Mouse (Mus musculus): ENCODE data around the gene Tcf7. TPM values are rescaled to one million over a fixed set of nuclear protein-coding genes. Genes with fewer than 3 reads are reported as not detected.

The Tcf7 gene
- polyA plus RNA-seq (2015; fragmentation: Nextera tagmentation; extraction: Ambion mirVana), result 2.2 and 2.3 TPM in 2 replicates

GRCm38 (mm10) chr11:52282774-52283595, at the start of gene Tcf7:
TSS of gene Tcf7 (minus strand) at chr11:52283014.
- H3K27ac ChIP-seq, result no peak within 1 kb of the TSS
- H3K9ac ChIP-seq, result peak within 1 kb of the TSS; percentile 73
- H3K36me3 ChIP-seq (ENCODE audit: poor library complexity, severe bottlenecking), result no peaks in the 10 kb centered on the region
- H3K9me3 ChIP-seq (replicated peaks), result no peaks in the 10 kb centered on the region
- peak; percentile 81 for ATAC-seq
- peak within 1 kb of the TSS; percentile 91 for H3K4me2 ChIP-seq
- H3K27me3 ChIP-seq, result peaks cover 52% of the 10 kb centered on the region
- WGBS, result under 1% methylated on average over 91 of the region's 97 CpGs
- peaks cover 38% of the 10 kb centered on the region for H3K4me1 ChIP-seq
- peak within 1 kb of the TSS; percentile 61 for H3K4me3 ChIP-seq

GRCm38 (mm10) chr11:52327313-52327712, 44.5 kb upstream of the Tcf7 start:
- WGBS, result 55% methylated on average over 3 of the region's 3 CpGs
- Histone ChIP-seq H3K27ac (no peak overlapping the region), H3K27me3 (no peaks in the 10 kb centered on the region), H3K36me3 (ENCODE audit: poor library complexity, severe bottlenecking) (no peaks in the 10 kb centered on the region), H3K9ac (no peak overlapping the region), H3K4me2 (no peak overlapping the region), H3K4me3 (no peak overlapping the region), H3K9me3 (replicated peaks) (no peaks in the 10 kb centered on the region), H3K4me1 (peaks cover 2% of the 10 kb centered on the region; the same call in 1 of the 2 replicates)
- no peak for ATAC-seq

GRCm38 (mm10) chr11:52324442-52325367, 41.9 kb upstream of the Tcf7 start:
- no peak for ATAC-seq
- Histone ChIP-seq H3K9ac (no peak overlapping the region), H3K4me3 (no peak overlapping the region), H3K36me3 (ENCODE audit: poor library complexity, severe bottlenecking) (no peaks in the 10 kb centered on the region), H3K4me1 (no peaks in the 10 kb centered on the region), H3K9me3 (replicated peaks) (no peaks in the 10 kb centered on the region), H3K4me2 (no peak overlapping the region), H3K27ac (no peak overlapping the region), H3K27me3 (no peaks in the 10 kb centered on the region)
- WGBS, result 58% methylated on average over 23 of the region's 23 CpGs

GRCm38 (mm10) chr11:52321540-52321939, 38.7 kb upstream of the Tcf7 start:
- Histone ChIP-seq H3K27me3 (no peaks in the 10 kb centered on the region), H3K4me3 (no peak overlapping the region), H3K36me3 (ENCODE audit: poor library complexity, severe bottlenecking) (no peaks in the 10 kb centered on the region), H3K4me2 (no peak overlapping the region), H3K27ac (no peak overlapping the region), H3K9ac (no peak overlapping the region), H3K9me3 (replicated peaks) (no peaks in the 10 kb centered on the region), H3K4me1 (no peaks in the 10 kb centered on the region)
- no peak for ATAC-seq
- 74% methylated on average over 3 of the region's 3 CpGs for WGBS

GRCm38 (mm10) chr11:52320529-52320928, 37.7 kb upstream of the Tcf7 start:
- Histone ChIP-seq H3K9me3 (replicated peaks) (no peaks in the 10 kb centered on the region), H3K4me1 (no peaks in the 10 kb centered on the region), H3K36me3 (ENCODE audit: poor library complexity, severe bottlenecking) (no peaks in the 10 kb centered on the region), H3K9ac (no peak overlapping the region), H3K27ac (no peak overlapping the region), H3K4me3 (no peak overlapping the region), H3K4me2 (no peak overlapping the region), H3K27me3 (no peaks in the 10 kb centered on the region)
- WGBS, result 89% methylated on average over 4 of the region's 4 CpGs
- no peak for ATAC-seq

GRCm38 (mm10) chr11:52319664-52320063, 36.9 kb upstream of the Tcf7 start:
- Histone ChIP-seq H3K9me3 (replicated peaks) (no peaks in the 10 kb centered on the region), H3K4me2 (no peak overlapping the region), H3K4me1 (no peaks in the 10 kb centered on the region), H3K4me3 (no peak overlapping the region), H3K27me3 (peaks cover 8% of the 10 kb centered on the region; the same call in 1 of the 2 replicates), H3K27ac (no peak overlapping the region), H3K36me3 (ENCODE audit: poor library complexity, severe bottlenecking) (no peaks in the 10 kb centered on the region), H3K9ac (no peak overlapping the region)
- 86% methylated on average over 4 of the region's 4 CpGs for WGBS
- ATAC-seq, result no peak

GRCm38 (mm10) chr11:52318445-52318844, 35.6 kb upstream of the Tcf7 start:
- no peak overlapping the region for H3K4me2 ChIP-seq
- peaks cover 19% of the 10 kb centered on the region for H3K27me3 ChIP-seq
- H3K4me3 ChIP-seq, result no peak overlapping the region
- H3K9ac ChIP-seq, result no peak overlapping the region
- no peak for ATAC-seq
- H3K36me3 ChIP-seq (ENCODE audit: poor library complexity, severe bottlenecking), result no peaks in the 10 kb centered on the region
- no peaks in the 10 kb centered on the region for H3K9me3 ChIP-seq (replicated peaks)
- H3K4me1 ChIP-seq, result no peaks in the 10 kb centered on the region
- 84% methylated on average over 13 of the region's 13 CpGs for WGBS
- no peak overlapping the region for H3K27ac ChIP-seq

GRCm38 (mm10) chr11:52314102-52314793, 31.4 kb upstream of the Tcf7 start:
- Histone ChIP-seq H3K9me3 (replicated peaks) (no peaks in the 10 kb centered on the region), H3K4me1 (no peaks in the 10 kb centered on the region), H3K36me3 (ENCODE audit: poor library complexity, severe bottlenecking) (no peaks in the 10 kb centered on the region), H3K27ac (no peak overlapping the region), H3K9ac (no peak overlapping the region), H3K4me2 (no peak overlapping the region), H3K27me3 (peaks cover 25% of the 10 kb centered on the region), H3K4me3 (no peak overlapping the region)
- WGBS, result 14% methylated on average over 26 of the region's 26 CpGs
- ATAC-seq, result no peak

- Histone ChIP-seq H3K4me2 (no peak overlapping the region), H3K36me3 (ENCODE audit: poor library complexity, severe bottlenecking) (no peaks in the 10 kb centered on the region), H3K4me3 (no peak overlapping the region), H3K4me1 (no peaks in the 10 kb centered on the region), H3K27me3 (peaks cover 25% of the 10 kb centered on the region), H3K9me3 (replicated peaks) (no peaks in the 10 kb centered on the region), H3K9ac (no peak overlapping the region), H3K27ac (no peak overlapping the region)
- no peak for ATAC-seq
- 82% methylated on average over 14 of the region's 14 CpGs for WGBS
These were observed 27.9 kb upstream of the Tcf7 start for GRCm38 (mm10) chr11:52310709-52311108.

GRCm38 (mm10) chr11:52309487-52309886, 26.7 kb upstream of the Tcf7 start:
- Histone ChIP-seq H3K36me3 (ENCODE audit: poor library complexity, severe bottlenecking) (no peaks in the 10 kb centered on the region), H3K4me1 (no peaks in the 10 kb centered on the region), H3K4me2 (no peak overlapping the region), H3K4me3 (no peak overlapping the region), H3K27me3 (peaks cover 15% of the 10 kb centered on the region), H3K27ac (no peak overlapping the region), H3K9ac (no peak overlapping the region), H3K9me3 (replicated peaks) (no peaks in the 10 kb centered on the region)
- 80% methylated on average over 3 of the region's 3 CpGs for WGBS
- ATAC-seq, result no peak

GRCm38 (mm10) chr11:52306431-52306830, 23.6 kb upstream of the Tcf7 start:
- no peaks in the 10 kb centered on the region for H3K4me1 ChIP-seq
- 85% methylated on average over 7 of the region's 7 CpGs for WGBS
- H3K27ac ChIP-seq, result no peak overlapping the region
- no peak overlapping the region for H3K4me3 ChIP-seq
- no peaks in the 10 kb centered on the region for H3K27me3 ChIP-seq
- H3K36me3 ChIP-seq (ENCODE audit: poor library complexity, severe bottlenecking), result no peaks in the 10 kb centered on the region
- no peaks in the 10 kb centered on the region for H3K9me3 ChIP-seq (replicated peaks)
- no peak overlapping the region for H3K4me2 ChIP-seq
- no peak overlapping the region for H3K9ac ChIP-seq
- no peak for ATAC-seq

- H3K4me3 ChIP-seq, result no peak overlapping the region
- H3K36me3 ChIP-seq (ENCODE audit: poor library complexity, severe bottlenecking), result no peaks in the 10 kb centered on the region
- H3K4me1 ChIP-seq, result no peaks in the 10 kb centered on the region
- no peak overlapping the region for H3K27ac ChIP-seq
- no peak overlapping the region for H3K4me2 ChIP-seq
- WGBS, result 55% methylated on average over 4 of the region's 4 CpGs
- no peak overlapping the region for H3K9ac ChIP-seq
- H3K9me3 ChIP-seq (replicated peaks), result no peaks in the 10 kb centered on the region
- ATAC-seq, result no peak
- no peaks in the 10 kb centered on the region for H3K27me3 ChIP-seq
These were observed 22.5 kb upstream of the Tcf7 start for GRCm38 (mm10) chr11:52305266-52305665.
